Mouse (Mus musculus): ENCODE data around the gene Prokr2. TPM values are rescaled to one million over a fixed set of nuclear protein-coding genes. Genes with fewer than 3 reads are reported as not detected.

Gene Prokr2
- polyA plus RNA-seq, 1 experiment from 2014 or later, result 1.5 TPM

Other genes with a start within 250 kb of the Prokr2 start
- 10.1 and 12.1 TPM in 2 replicates for gene Slc23a2, start 240.3 kb downstream of the Prokr2 start, polyA plus RNA-seq (2016; fragmentation: Nextera tagmentation; extraction: Ambion mirVana)
- 40.3 and 40.7 TPM in 2 replicates for gene Tmem230, start 137.6 kb downstream of the Prokr2 start, polyA plus RNA-seq (2016; fragmentation: Nextera tagmentation; extraction: Ambion mirVana)
- 172 and 177 TPM in 2 replicates for gene Pcna, start 132.1 kb downstream of the Prokr2 start, polyA plus RNA-seq (2016; fragmentation: Nextera tagmentation; extraction: Ambion mirVana)
- gene Cds2, start 122.3 kb downstream of the Prokr2 start, polyA plus RNA-seq (2016; fragmentation: Nextera tagmentation; extraction: Ambion mirVana), result 18.9 and 21.0 TPM in 2 replicates
- gene Gpcpd1, start 202.3 kb upstream of the Prokr2 start, polyA plus RNA-seq (2016; fragmentation: Nextera tagmentation; extraction: Ambion mirVana), result 42.1 and 47.6 TPM in 2 replicates